Mouse (Mus musculus): ENCODE results near the gene Pibf1.

GRCm38 (mm10) chr14:99233056-99233455 is 133.8 kb downstream of the Pibf1 start:
- no peak for TF ChIP-seq POLR2A (IDR thresholded peaks at IDR 0.05; ENCODE audit: low read depth, low read length)
- no peak for TF ChIP-seq CTCF (IDR thresholded peaks at IDR 0.05; ENCODE audit: extremely low read depth, insufficient read depth, insufficient read length, insufficient replicate concordance)
